Mouse (Mus musculus) telencephalon, adult 2 months (tissue): ENCODE data around the gene Snap91.

Experiments
- DNase-seq: peaks from one replicate; pipeline ENCODE4 v3.0.0-alpha.2; 2011; ENCODE audit warnings: low read depth, low spot score

The Snap91 gene

GRCm38 (mm10) chr9:86880113-86880972 lies at the start of gene Snap91:
Gene Snap91 (minus strand): TSS chr9:86880654.
- DNase-seq = peak; percentile 90

- DNase-seq = no peak
Measured at GRCm38 (mm10) chr9:86926519-86926918, 46.1 kb upstream of the Snap91 start.

- DNase-seq = no peak
Measured at GRCm38 (mm10) chr9:86925688-86926087, 45.2 kb upstream of the Snap91 start.

- DNase-seq = no peak
Measured at GRCm38 (mm10) chr9:86922430-86922829, 42.0 kb upstream of the Snap91 start.

DNA sequence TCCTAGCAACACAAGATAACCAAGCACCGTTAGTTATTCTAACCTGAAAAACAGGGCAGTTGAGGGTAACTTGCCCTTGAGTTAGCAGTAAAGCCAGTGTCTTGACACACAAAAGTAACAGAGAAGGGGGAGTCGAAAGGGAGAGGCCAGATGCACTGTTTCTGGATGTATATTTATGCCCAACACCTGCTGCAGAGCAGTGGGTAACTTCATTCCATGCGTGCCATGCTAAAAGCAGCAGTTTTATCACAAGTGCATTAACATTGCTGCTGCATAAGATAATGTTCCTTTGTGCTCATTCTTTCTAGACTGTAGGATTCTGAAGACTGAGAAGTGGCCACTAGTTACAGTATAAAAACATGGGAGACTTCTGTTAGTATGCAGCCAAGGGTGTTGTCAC lies 36.1 kb upstream of the Snap91 start:
- DNase-seq = no peak

DNA sequence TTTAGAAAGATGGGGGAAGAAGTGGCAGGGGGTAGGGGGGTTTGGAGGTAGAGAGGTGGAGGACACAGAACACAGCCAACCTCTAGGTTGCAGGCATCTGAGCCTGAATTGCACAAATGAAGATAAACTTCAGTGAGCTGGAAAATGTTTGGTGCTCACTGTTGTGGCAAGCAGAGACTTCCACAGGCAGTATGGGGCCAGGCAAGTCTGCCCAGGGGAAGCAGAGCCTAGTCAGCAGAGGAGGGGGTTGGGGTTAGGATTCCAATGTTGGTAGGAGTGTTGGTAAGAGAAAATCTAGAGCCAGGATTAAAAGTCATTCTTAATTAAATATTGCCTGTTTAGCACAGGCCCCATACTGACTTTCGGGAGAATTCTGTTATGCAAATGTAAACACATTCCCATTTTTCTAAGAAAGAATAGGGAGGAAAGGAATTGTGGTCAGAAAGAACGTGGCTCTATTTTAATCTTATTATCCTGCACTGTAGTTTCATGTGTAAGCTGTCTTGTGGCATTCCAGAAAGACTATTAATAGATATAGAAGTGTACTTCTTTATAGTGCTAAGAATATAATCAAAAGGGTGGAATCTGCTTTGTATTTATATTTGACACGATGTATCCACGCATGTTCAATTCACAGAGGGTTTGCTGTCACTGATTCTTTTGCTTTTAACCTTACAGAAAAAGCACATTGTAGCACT lies 19.2 kb upstream of the Snap91 start:
- DNase-seq = no peak

DNA sequence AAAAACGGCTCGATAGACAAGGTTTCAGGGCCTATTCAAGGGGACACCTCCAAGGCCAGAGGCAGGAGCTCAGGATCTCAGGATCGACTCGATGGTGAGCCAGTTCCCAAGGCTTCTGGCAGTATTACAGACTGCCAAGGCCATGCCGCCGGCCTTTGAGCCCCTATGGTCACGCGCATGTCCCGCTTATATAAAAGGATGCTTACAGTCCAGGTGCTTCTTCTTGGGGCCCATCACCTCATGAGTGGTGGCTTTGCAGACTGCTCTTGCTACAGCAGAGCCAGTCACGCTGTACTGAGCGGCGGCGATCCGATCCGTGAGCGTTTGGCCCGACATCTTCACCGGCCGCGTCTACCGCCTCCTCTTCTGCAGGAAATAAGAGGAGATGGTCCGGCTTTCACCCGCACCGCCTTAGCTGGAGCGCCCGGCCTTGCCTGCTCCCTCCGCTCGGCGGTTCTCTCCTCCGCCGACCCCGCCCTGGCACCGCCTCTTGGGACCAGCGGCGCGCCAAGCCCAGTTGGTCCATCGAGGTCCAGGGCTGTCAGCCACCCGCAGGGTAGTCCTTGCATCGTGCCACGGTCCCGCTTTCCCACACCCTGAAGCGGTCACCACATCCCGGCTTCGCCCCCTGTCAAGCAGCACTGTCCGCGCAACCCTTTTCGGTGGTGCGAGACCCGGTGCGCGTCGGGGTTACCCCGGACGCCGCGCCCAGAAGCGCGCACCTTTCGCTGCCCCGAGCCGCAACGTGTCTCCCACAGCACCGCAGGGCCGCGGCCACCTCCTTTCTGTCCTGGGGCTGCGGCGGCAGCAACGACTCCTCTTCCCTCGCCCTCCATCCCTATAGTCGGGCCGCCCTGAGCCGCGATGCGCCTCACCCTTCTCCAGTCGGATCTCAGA lies 990 bp downstream of the Snap91 start:
- DNase-seq = peak; percentile 18

GRCm38 (mm10) chr9:86878716-86879115 lies 1.7 kb downstream of the Snap91 start:
- DNase-seq = peak; percentile 12

DNA sequence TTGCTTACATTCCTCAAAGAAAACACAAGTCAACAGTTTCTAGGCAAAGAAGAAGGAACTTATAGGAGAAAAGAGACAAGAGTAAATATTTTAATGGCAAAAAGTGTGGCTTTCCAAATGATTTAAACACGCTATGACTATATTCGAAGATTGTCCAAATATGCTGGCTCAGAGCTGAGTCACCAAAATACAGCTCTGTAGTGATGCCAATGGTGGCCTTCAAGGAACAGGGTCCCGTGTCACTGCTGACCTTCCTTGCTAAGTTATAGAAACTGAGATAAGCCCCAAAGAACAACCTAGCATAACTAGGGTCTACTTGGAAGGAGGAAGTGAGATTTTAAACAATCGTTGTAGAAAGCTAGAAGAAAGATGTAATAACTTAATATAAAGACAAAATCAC lies 6.8 kb downstream of the Snap91 start:
- no peak for DNase-seq

DNA sequence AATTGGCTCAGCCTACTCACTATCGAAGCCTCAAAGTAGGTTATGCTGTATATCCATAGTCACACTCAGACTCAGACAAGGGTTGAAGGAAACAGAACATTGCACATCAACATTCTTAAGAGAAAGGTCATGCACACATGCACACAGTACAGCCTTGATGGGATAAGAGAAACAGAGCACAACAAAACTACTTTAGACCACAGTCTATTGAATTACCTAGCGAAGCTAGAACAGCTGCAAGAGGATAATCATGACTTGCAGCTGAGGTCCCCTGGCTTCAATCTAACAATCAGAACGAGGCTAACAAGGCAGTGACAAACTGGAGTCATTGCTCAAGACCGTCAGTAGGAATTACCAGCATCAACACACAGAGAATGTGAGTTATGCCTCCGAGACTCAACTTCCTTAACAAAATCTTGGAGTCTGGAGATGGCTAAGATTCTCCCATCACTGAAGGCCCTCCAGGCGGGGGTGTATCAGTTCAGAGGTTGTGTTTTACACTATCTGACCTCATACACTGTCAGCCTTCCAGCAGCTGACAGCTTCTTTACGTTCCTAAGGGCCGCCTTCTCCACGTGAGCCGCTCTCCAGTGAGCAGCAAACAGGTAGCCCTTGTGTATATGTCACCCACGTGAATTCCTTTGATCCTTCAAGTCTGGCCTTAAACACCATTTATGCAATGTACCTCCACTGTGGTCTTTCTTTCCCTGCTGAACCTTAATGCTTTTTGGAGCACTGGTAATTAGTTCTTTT lies 10.7 kb downstream of the Snap91 start:
- DNase-seq = no peak

DNA sequence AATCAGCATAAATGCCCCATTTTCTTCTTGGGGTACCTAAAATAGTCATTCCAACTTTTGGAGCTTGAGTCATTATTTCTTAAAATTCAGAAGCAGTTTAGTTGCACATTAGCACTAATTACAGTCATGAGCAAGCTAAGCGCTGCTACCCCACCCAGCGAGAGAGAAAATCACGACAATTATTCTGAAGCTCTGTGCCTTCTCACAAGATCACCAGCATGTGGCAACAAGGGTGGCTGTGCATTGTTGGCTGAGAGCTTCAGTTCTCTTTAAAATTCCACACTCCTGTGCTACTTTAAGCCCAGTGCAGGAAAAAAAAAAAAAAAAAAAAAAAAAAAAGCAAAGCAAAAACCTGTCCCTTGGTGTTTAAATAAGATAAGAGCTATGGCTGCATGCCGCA lies 22.4 kb downstream of the Snap91 start:
- DNase-seq = peak; percentile 75

DNA sequence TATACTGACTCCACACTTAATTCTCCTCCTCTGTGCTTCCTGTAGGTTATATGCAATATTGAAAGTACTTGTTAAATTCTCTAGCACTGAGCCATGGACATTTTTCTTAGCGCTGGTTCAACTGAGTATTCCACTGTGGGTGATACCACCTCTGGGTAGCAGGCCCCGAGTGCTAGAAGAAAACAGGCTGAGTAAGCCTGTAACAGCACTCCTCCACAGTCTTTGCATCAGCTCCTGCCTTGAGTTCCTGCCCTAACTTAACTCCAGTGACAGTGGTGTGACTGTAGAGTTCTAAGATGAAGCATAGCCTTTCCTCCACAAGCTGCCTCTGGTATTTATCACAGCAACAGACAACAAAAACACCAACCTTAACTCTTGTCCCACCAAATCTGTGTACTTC lies 22.8 kb downstream of the Snap91 start:
- peak; percentile 28 for DNase-seq

DNA sequence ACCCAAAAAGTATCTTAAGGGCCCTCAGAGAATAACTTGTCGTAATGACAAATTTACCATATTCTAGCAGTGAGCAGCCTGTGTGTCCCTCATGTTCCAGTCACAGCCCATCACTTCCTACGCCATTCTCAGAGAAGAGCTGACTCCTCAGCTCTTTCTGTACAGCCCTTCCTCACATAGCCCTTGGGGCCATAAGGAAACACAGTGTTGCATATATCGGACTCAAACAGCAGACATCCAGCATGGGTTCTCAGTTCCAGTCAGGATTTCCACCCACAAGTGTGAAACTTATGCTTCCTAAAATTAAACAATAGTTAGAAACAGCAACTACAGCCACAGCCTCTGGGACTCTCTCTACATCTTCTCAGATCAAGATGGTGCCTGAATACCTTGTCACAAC lies 27.6 kb downstream of the Snap91 start:
- peak; percentile 59 for DNase-seq

DNA sequence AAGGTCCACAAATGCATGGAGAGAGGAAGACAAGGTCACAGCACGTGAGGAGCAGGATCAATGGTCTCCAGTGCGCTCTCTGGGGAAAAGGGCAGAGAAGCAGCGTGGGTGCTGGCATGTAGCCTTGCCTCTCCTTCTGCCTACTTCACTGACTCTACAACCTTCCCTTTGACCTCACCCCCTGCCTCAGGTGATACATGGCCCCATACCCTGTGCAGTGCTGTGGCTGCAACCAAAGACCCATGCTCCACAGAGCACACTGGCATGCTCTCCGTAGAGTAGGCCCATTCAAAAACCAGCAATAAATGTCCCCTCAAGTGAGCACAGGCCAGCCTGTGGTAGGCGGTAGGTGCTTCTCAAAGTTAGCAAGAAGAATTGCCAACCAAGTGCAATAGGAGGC lies 28.8 kb downstream of the Snap91 start:
- no peak for DNase-seq

DNA sequence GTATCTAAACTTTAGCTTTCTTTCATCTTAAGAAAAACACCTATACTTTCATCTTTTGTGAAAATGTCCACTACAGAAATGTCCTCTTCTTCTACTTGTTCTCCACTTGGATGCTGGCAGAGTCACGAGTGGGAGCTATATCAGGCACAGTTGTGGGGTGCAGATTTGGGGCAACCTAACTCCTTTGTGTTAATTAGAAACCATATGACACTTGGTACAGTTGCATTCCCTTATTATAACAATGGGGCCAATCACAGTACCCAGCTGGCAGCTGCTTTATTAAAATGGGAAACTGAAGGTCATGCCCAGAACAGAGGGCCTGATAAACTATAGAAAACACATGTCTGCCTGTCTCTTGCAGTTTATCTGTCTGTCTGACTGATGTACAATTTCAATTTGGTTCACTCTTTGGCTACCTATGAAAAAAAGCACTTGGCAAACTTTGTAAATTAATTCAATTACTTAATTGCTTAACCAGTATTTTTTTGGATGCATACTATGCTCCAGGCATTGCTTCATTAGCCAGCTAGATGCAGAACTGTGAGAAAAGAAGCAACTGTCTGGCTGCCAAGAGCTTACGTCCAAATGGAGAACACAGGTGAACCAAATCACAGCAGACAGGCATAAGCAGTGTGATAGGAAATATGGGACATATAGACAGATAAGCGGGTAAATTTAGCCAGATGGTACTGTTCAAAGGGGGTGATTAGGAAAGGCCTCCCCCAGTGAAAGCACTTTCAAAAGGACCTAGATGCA lies 29.8 kb downstream of the Snap91 start:
- DNase-seq = no peak

GRCm38 (mm10) chr9:86843747-86844353 lies 36.6 kb downstream of the Snap91 start:
- DNase-seq = no peak

- DNase-seq = no peak
Measured at GRCm38 (mm10) chr9:86829792-86830191, 50.7 kb downstream of the Snap91 start.

DNA sequence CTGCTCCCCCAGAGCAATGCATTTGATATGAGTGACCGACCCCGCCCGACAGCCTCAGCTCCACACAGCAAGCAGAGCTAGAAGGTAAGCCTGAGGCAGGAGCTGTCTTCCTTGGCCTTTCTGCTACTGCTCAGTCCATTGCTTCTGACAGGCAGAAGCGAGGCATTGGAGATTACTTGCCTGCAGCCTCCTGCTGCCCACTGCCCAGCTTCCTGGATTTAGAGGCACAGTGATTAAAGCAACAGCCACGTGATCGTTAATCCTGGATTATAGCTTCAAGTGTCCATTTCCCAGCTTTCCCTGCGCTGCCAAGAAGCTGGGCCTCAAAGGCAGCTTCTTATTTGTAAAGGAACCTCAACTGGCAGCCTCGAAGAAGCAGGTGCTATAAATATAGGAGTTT lies 51.4 kb downstream of the Snap91 start:
- DNase-seq = no peak

- no peak for DNase-seq
Measured at GRCm38 (mm10) chr9:86819366-86819765, 61.1 kb downstream of the Snap91 start.

DNA sequence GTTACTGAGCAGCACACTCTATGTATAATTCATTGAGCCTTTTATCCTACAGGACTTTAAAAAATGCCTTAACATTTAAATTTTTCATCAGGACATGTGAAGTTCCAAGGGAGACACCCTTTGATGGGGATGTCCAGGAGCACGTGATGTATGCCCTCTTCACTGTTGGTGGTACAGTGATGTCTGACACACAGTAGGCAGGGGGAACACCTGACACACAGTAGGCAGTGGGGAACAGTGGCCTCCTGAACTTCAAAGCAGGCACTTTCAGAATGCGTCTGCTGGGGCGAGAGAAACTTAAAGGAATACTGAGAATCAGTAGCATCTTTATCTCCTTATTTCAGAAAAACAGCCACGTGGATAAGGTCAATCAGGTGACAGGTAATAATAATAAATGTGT lies 62.8 kb downstream of the Snap91 start:
- DNase-seq = no peak
